Mouse (Mus musculus): ENCODE measurements around the gene Lhfp. TPM values are rescaled to one million over a fixed set of nuclear protein-coding genes. Genes with fewer than 3 reads are reported as not detected.
"Not testable (repeated sequence)": the region's sequence is repeated elsewhere in the genome, so short reads cannot be mapped to it uniquely, and the experiment has no call there.

Gene Lhfp
- polyA plus RNA-seq, 2 experiments, result 2.6 to 2.7 TPM

DNA sequence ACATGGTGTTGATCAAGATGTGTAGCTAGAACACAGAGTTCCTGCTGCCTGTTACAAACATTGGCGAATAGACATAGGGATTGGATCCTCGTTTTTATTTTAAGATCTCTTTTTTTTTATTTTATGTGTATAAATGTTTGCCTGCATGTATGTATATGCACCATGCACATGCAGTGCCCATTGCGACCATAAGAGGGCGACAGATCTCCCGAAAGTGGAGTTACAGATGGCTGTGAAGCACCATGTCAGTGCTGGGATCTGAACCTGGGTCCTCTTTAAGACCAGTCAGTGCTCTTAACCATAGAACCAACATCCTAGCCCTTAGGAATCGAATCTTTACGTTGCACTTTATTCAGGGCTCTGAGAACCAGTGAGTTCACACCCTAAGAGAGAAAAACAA is 70.7 kb downstream of the Lhfp start:
- ATAC-seq (ENCODE audit: insufficient read depth), result no peak
- H3K4me3 ChIP-seq (ENCODE audit: insufficient read depth in 1 of 2, low read depth in 2 of 2, low read length in 2 of 2), result no peak overlapping the region
- H3K9me3 ChIP-seq (ENCODE audit: control insufficient read depth, low read length), result no peaks in the 10 kb centered on the region
- peak; percentile 40 for TF ChIP-seq CTCF (IDR thresholded peaks at IDR 0.05; ENCODE audit: low read depth)
- TF ChIP-seq EP300 (IDR thresholded peaks at IDR 0.05; ENCODE audit: low read depth), result no peak
- 71% methylated on average over 7 of the region's 7 CpGs for WGBS (ENCODE audit: insufficient replicate concordance)
- H3K27me3 ChIP-seq (ENCODE audit: control insufficient read depth, insufficient read depth, low read length), result no peaks in the 10 kb centered on the region
- H3K27ac ChIP-seq, result no peak overlapping the region
- H3K9ac ChIP-seq (replicated peaks), result no peak overlapping the region
- H3K4me1 ChIP-seq (replicated peaks; ENCODE audit: control insufficient read depth in 2 of 2, insufficient read depth in 2 of 2, low read length in 1 of 2), result no peaks in the 10 kb centered on the region
- H3K4me2 ChIP-seq (ENCODE audit: low read depth), result no peak overlapping the region
- no peak for DNase-seq (ENCODE audit: low read depth in 3 of 3, low spot score in 3 of 3)
- H3K36me3 ChIP-seq (replicated peaks; ENCODE audit: control insufficient read depth, insufficient read depth, low read depth), result no peaks in the 10 kb centered on the region

DNA sequence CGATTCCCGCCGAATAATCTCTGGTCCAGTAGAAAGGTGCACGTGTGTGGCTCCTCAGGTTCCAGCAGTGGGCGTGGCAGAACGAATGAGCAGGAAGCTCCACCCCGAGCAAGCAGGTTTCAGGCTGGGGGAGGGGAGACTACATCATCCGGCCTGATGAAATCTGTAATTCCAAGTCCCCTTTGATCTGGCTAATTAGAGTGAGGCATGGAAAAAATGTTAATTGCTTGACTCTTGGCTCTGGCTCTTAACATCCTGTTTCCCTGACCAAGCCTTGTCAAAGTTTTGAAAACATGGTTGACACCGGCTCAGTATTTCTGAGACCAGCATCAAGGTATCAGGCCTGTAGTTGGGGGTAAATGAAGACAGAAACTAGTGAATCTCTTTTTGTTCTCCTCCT is 77.4 kb downstream of the Lhfp start:
- H3K27me3 ChIP-seq (ENCODE audit: control insufficient read depth, insufficient read depth, low read length); ATAC-seq (ENCODE audit: insufficient read depth); H3K9ac ChIP-seq (replicated peaks); H3K36me3 ChIP-seq (replicated peaks; ENCODE audit: control insufficient read depth, insufficient read depth, low read depth); H3K27ac ChIP-seq; H3K4me3 ChIP-seq (ENCODE audit: insufficient read depth in 1 of 2, low read depth in 2 of 2, low read length in 2 of 2); H3K4me1 ChIP-seq (replicated peaks; ENCODE audit: control insufficient read depth in 2 of 2, insufficient read depth in 2 of 2, low read length in 1 of 2); H3K4me2 ChIP-seq (ENCODE audit: low read depth); DNase-seq (ENCODE audit: low read depth in 3 of 3, low spot score in 3 of 3); H3K9me3 ChIP-seq (ENCODE audit: control insufficient read depth, low read length): not testable (repeated sequence)
- WGBS (ENCODE audit: insufficient replicate concordance), result 68% methylated on average over 3 of the region's 9 CpGs

DNA sequence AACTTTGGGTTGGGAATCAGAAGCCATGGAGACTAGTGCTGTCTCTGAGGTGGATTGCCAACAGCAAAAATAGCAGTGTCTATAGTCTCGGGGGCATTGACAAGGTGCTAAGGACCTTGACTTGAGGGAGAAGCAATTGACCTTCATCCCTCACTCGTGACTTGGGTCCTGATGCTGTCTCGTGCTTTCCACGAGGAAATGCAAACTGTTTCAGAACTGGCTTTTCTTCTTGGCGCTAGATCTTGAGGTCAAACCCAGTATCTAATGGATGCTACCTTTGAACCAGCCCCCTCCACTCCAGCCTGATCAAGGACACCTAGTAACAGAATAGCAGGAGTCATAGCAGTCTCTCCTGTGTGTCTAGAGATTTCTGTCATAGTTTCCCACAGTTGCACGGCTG is 78.7 kb downstream of the Lhfp start:
- H3K4me1 ChIP-seq (replicated peaks; ENCODE audit: control insufficient read depth in 2 of 2, insufficient read depth in 2 of 2, low read length in 1 of 2), result no peaks in the 10 kb centered on the region
- WGBS (ENCODE audit: insufficient replicate concordance), result 68% methylated on average over 6 of the region's 6 CpGs
- no peaks in the 10 kb centered on the region for H3K36me3 ChIP-seq (replicated peaks; ENCODE audit: control insufficient read depth, insufficient read depth, low read depth)
- TF ChIP-seq EP300 (IDR thresholded peaks at IDR 0.05; ENCODE audit: low read depth) (no peak), CTCF (IDR thresholded peaks at IDR 0.05; ENCODE audit: low read depth) (no peak)
- no peak overlapping the region for H3K4me2 ChIP-seq (ENCODE audit: low read depth)
- no peak for DNase-seq (ENCODE audit: low read depth in 3 of 3, low spot score in 3 of 3)
- ATAC-seq (ENCODE audit: insufficient read depth), result no peak
- no peak overlapping the region for H3K4me3 ChIP-seq (ENCODE audit: insufficient read depth in 1 of 2, low read depth in 2 of 2, low read length in 2 of 2)
- no peaks in the 10 kb centered on the region for H3K9me3 ChIP-seq (ENCODE audit: control insufficient read depth, low read length)
- no peak overlapping the region for H3K9ac ChIP-seq (replicated peaks)
- H3K27me3 ChIP-seq (ENCODE audit: control insufficient read depth, insufficient read depth, low read length), result no peaks in the 10 kb centered on the region
- no peak overlapping the region for H3K27ac ChIP-seq

DNA sequence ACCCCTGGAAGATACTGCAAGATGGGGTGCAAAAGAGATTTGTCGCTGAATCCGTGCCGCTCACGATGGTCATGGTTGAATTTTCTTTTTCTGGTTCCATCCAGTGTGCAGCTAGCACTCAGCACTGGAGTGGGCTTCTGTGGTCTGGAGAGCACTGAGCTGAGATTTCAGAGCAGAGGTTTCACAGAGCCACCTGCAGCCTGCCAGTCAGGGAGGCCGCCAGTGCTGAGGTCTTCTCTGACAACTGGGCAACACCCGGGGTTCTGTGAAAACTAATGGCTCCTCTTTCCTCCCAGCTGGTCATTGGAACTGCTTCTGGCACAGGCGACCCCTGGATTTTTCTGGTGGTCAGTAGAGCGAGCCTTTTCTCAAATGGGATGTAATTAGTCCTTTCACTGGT is 84.2 kb downstream of the Lhfp start:
- Histone ChIP-seq H3K27ac (no peak overlapping the region), H3K9me3 (ENCODE audit: control insufficient read depth, low read length) (no peaks in the 10 kb centered on the region), H3K9ac (replicated peaks) (no peak overlapping the region), H3K4me2 (ENCODE audit: low read depth) (no peak overlapping the region), H3K4me1 (replicated peaks; ENCODE audit: control insufficient read depth in 2 of 2, insufficient read depth in 2 of 2, low read length in 1 of 2) (no peaks in the 10 kb centered on the region), H3K27me3 (ENCODE audit: control insufficient read depth, insufficient read depth, low read length) (no peaks in the 10 kb centered on the region), H3K4me3 (ENCODE audit: insufficient read depth in 1 of 2, low read depth in 2 of 2, low read length in 2 of 2) (no peak overlapping the region), H3K36me3 (replicated peaks; ENCODE audit: control insufficient read depth, insufficient read depth, low read depth) (no peaks in the 10 kb centered on the region)
- no peak for TF ChIP-seq EP300 (IDR thresholded peaks at IDR 0.05; ENCODE audit: low read depth)
- no peak for TF ChIP-seq CTCF (IDR thresholded peaks at IDR 0.05; ENCODE audit: low read depth)
- ATAC-seq (ENCODE audit: insufficient read depth) (no peak), DNase-seq (ENCODE audit: low read depth in 3 of 3, low spot score in 3 of 3) (no peak)
- WGBS (ENCODE audit: insufficient replicate concordance), result 68% methylated on average over 8 of the region's 8 CpGs

DNA sequence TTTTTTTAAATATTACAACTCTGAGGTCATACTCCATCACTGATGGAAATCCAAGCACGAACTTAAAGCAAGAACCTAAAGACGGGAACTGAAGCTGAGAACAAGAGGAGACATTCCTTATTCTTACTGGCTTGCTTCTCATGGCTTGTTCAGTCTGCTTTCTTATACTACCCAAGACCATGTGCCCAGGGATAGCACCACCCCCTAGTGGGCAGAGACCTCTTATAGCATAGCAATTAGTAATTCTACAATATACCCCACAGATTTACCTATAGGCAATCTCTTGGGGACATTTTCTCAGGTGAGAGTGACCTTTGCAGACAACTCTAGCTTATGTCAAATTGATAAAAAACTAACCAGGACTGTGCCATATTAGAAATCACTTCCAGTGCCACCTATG is 97.5 kb downstream of the Lhfp start:
- Histone ChIP-seq H3K36me3 (replicated peaks; ENCODE audit: control insufficient read depth, insufficient read depth, low read depth) (no peaks in the 10 kb centered on the region), H3K4me2 (ENCODE audit: low read depth) (no peak overlapping the region), H3K27me3 (ENCODE audit: control insufficient read depth, insufficient read depth, low read length) (no peaks in the 10 kb centered on the region), H3K27ac (no peak overlapping the region), H3K9ac (replicated peaks) (no peak overlapping the region), H3K4me1 (replicated peaks; ENCODE audit: control insufficient read depth in 2 of 2, insufficient read depth in 2 of 2, low read length in 1 of 2) (no peaks in the 10 kb centered on the region), H3K4me3 (ENCODE audit: insufficient read depth in 1 of 2, low read depth in 2 of 2, low read length in 2 of 2) (no peak overlapping the region), H3K9me3 (ENCODE audit: control insufficient read depth, low read length) (no peaks in the 10 kb centered on the region)
- ATAC-seq (ENCODE audit: insufficient read depth) (no peak), DNase-seq (ENCODE audit: low read depth in 3 of 3, low spot score in 3 of 3) (no peak)
- WGBS (ENCODE audit: insufficient replicate concordance), result 58% methylated on average over 2 of the region's 2 CpGs
- TF ChIP-seq EP300 (IDR thresholded peaks at IDR 0.05; ENCODE audit: low read depth) (no peak), CTCF (IDR thresholded peaks at IDR 0.05; ENCODE audit: low read depth) (no peak)

DNA sequence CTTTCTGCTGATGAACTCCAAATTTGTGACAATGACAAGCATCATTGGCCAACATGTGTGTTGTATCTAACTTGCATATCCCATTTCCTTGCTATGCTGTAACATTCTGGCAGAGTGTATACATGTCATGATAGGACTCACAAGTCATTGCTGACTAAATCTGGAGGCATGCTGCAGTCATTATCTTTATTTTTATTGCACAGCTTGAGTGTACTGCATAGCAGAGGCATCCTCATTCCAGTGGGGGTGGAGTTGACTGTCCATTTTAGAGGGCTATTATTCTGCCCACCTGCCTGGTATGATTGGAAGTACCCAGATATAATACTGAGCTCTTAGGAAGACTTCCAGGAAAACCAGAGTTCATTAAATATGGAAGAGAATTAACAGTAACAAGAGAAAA is 97.9 kb downstream of the Lhfp start:
- H3K27me3 ChIP-seq (ENCODE audit: control insufficient read depth, insufficient read depth, low read length), result no peaks in the 10 kb centered on the region
- H3K4me3 ChIP-seq (ENCODE audit: insufficient read depth in 1 of 2, low read depth in 2 of 2, low read length in 2 of 2), result no peak overlapping the region
- H3K27ac ChIP-seq, result no peak overlapping the region
- no peak for DNase-seq (ENCODE audit: low read depth in 3 of 3, low spot score in 3 of 3)
- H3K36me3 ChIP-seq (replicated peaks; ENCODE audit: control insufficient read depth, insufficient read depth, low read depth), result no peaks in the 10 kb centered on the region
- H3K4me2 ChIP-seq (ENCODE audit: low read depth), result no peak overlapping the region
- H3K9me3 ChIP-seq (ENCODE audit: control insufficient read depth, low read length), result no peaks in the 10 kb centered on the region
- TF ChIP-seq CTCF (IDR thresholded peaks at IDR 0.05; ENCODE audit: low read depth) (no peak), EP300 (IDR thresholded peaks at IDR 0.05; ENCODE audit: low read depth) (no peak)
- no peak overlapping the region for H3K9ac ChIP-seq (replicated peaks)
- no peaks in the 10 kb centered on the region for H3K4me1 ChIP-seq (replicated peaks; ENCODE audit: control insufficient read depth in 2 of 2, insufficient read depth in 2 of 2, low read length in 1 of 2)
- ATAC-seq (ENCODE audit: insufficient read depth), result no peak
